Mouse (Mus musculus): Measurements from ENCODE around the gene Tmem104.

Tmem104 gene

DNA sequence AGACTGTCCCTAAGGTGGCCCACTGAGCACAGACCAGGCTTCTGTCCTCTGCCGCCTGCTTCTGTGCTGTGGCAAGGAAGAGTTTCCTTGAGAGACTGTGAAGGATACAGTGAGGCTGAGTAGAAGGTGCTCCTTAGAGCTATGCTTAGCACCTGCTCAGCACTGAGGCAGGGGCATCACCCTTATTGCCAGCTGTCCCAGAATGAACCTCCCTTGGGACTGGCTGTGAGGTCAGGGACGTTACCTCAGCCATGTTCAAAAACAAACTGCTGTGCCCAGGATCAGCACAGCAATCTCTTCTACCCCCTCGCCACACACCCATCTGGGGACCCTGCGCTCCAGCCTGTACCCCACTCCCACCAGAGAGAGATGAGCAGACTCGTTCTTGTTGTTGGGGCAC is 45.6 kb downstream of the Tmem104 start:
- DNase-seq = no peak

DNA sequence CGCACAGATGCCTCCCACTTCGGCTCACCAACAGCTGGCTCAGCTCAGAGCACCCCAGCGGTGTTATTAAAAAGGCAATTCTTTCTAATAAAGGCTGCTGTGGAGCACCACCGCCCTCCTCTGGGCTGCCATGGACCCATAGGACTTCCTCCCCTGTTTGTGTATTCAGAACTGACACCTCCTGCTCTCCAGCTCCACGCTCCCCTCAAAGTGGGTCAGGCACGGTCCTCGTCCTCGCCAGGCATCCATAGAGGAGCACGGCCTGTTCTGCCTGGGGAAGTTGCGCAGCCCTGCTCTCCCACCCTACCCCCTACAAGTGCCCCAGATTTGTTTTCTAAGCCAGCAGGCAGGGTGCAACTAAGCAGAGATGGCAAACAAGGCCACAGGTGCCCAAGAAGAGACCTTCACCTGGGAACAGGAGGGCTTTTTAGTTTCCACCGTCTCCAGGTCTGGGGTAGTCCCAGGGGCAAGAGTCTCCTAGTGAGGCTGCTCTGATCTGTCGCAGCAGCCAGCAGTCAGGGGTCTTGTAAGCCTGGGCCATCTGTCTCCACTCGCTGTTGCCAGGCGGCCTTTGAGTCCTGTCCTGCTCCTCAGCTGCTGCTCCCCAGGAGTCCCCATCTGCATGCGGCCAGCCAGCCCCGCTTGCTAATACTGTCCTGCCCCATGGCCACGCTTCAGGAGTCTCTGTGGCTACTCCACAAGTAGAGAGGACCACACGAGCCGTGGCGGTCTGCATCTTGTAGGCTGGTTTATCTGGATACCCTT is 46.4 kb downstream of the Tmem104 start:
- DNase-seq = peak in 1 of 2 experiments; percentile 44

DNA sequence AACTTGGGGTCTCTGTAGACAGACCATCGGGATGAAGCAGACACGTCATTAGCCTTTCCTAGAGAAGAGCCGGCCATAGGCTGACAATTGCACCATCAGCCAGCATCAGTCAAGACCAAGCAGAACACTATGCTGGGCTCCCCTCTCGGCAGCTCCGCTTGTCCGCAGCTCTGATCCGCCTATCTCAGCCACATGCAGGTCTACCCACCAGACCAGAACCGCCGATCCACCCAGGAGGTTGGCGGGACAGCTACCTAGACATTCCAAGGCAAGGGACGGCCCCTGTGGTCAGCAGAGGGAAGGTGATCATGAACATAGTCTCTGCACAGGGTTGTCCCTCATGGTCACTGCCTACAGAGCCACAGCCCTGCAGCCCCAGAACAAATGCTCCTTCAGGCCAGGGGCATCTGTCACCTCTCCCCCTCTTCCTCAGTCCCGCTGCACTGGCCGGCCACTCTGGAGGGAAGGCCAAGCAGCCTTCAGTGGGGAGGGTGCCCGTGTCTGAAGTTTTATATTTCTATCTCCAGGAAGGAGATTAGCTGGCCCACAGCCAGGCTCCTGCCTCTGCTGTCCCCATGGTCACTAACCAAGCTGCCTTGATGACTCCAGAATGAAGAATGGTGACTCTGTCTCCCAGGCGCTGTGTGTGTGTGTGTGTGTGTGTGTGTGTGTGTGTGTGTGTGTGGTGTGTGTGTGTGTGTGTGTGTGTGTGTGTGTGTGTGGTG is 47.2 kb downstream of the Tmem104 start:
- DNase-seq = peak in 1 of 2 experiments; percentile 55

DNA sequence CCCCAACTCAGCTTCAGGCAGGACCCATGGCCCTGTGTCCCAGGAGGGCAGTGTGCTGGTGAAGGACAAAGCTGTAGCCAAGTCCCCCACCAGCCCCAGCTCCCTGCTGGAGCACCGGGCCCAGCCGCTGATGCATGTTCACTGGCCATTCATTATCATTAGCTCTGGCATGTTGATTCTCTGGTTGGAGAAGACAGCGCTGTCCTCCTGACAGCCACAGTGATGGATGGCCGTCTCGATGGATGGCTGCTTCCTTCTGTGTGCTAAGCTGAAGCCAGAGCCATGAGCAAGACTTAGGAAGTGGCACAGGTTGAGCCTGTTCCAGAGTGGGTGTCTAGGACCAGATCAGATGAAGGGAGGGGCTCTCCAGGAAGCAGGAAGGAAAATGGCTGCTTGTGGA is 49.3 kb downstream of the Tmem104 start:
- no peak for DNase-seq

DNA sequence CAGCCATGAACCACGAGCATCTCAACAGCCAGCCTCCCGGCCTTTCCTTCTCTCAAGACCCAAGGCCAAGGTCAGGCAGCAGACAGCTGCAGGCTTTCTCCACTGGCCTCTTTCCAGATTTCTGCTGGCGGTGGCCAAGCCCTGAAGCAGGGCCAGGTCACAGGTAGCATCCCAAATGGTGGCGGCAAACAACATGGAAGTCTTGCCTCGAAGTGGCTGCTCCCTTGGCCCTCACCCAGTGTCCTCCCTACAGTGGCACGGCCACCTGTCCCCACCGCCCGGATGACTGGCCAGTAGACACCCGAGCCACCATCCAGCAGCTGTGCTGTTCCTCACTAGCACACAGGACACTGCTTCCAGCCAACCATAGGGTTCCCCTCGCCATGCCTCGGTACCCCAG is 54.1 kb downstream of the Tmem104 start:
- DNase-seq = peak; percentile 48 to 64

DNA sequence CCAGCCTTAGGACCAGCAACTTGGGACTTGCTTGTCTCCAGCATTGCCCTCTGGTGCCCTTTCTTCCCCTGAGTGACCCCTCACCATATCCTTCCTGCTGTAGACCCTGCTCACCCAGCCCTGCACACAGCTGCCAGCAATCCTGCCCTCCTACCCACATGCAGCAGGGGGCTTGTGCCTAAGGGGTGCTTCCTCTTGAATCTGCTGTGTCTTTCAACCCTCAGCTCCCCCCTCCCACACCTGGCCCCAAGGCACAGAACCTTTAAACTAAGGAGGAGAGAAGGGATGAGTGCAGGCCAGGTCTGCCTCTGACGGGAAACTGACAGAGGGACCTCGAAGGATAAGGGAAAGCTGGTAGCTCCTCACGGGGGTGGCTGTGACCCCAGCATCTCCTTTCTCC is 55.5 kb downstream of the Tmem104 start:
- DNase-seq = no peak

DNA sequence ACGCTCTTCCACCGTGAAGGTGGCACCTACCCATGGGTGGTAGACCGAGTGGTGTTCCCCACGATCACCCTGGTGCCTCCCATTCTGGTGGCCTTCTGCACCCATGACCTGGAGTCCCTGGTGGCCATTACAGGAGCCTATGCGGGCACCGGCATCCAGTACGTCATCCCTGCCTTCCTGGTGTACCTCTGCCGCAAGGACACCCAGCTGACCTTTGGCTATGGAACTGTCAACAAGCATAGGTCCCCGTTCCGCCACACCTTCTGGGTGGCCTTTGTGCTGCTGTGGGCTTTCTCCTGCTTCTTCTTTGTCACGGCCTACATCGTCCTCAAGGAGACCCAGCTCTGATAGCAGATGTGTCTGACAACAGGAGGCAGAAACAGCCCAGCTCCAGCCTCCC is 56.5 kb downstream of the Tmem104 start:
- DNase-seq = no peak

DNA sequence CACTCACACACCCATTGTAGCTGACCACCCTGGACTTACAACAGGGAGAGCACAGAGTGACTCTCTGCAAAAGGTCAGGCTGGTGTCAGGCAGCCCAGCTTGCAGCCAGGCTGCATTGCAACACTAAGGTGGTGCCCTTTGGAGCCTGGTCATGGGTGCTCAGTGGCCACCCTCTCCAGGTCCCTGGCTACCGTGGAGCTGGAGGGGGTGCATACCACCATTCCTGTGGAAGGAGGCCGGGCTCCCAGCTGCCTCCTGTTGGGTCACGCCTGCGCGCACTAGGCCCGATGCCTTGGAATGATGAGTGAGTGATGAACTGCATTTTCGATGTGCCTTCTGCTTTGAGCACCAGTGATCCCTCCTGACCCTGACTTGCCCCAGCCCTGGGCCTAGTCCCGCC is 57.6 kb downstream of the Tmem104 start:
- no peak for DNase-seq

DNA sequence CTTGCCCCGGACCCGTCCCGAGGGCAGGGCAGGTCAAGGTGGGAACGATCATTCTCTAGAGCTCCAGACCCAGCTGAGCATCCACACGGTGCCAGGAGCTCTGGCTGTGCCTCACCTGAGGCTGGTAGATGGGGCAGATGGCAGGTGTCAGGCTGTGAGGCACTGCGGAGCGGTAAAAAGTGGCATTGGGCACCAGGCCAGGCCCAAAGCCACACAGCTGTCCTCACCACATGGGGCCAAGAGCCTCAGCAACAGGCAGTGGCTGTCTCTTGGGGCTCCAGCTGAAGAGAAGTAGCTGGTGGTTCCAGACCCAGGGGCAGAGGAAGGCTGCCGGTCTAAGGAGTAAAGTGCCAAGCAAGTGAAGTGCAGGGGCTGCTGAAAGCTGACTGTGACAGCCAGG is 59.1 kb downstream of the Tmem104 start:
- DNase-seq = peak; percentile 69 to 71

DNA sequence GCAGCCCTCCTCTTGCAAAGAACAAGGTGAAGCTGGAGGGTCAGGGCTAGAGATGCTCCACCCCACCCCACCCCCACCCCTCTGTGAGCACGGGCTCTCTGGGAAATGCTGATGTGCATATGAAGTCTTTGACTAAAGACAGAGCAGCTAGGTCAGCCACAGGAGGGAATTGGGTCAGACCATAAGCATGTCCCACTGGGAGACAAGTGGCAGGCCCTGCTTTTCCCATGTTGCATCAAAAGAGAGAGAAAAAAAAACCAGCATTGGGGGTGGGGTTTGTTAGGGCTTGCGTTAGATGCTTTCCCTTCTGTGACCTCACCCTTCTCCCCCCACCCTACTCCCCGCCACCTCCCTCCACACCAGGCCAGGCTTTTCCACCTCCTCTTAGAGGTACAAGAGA is 60.0 kb downstream of the Tmem104 start:
- DNase-seq = no peak

DNA sequence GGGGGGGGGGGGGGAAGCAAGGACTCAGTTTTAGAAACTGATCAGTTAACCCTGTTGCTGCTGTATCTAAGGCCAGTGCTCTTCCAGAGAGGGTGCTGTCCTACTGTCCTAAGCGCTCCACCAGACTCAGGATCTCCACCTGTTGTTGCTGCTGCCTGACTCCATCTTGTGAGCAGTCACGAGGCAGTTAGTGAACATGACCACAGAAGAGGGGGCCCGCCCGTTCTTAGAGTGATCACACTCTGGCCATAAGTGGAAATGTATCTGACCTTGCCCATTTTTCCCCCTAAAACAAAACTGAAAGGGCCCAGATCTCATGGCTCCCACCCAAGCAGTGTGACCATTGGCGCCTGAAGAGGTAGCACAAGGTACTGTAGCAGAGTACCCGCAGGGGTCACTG is 60.7 kb downstream of the Tmem104 start:
- no peak for DNase-seq

DNA sequence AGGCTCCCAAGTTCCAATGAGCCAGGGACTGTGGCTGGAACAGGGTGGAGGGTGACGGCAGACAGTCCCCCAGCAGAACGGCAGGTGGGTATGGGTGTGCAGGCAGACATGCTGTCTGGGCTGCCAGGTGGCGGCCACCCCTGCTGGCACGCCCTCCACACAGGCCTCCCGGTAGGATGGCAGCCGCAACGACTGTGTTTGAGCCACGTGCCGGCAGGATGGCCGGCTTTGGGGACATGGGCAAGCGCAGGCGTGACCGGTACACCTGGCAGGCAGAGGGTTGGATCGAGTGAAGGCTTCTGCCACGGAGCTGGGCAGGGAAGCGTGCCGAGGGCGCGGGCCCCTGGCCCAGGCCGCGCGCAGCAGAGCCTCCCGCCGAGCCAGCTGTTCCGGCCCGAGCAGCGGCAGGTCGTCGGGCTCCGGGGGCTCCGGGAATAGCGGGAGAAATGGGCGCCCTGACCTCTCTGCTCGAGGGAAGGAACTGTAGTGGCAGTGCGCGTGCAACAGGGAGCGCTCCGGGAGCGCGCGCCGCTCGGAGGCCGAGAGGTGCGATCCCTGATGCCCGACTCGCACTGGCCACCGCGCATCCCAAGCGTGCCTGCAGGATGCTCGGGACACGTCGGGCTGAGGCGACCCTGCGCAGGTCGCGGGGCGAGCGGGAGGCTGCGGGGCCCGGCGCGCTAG is 62.6 kb downstream of the Tmem104 start:
- DNase-seq = peak; percentile 52 to 57

DNA sequence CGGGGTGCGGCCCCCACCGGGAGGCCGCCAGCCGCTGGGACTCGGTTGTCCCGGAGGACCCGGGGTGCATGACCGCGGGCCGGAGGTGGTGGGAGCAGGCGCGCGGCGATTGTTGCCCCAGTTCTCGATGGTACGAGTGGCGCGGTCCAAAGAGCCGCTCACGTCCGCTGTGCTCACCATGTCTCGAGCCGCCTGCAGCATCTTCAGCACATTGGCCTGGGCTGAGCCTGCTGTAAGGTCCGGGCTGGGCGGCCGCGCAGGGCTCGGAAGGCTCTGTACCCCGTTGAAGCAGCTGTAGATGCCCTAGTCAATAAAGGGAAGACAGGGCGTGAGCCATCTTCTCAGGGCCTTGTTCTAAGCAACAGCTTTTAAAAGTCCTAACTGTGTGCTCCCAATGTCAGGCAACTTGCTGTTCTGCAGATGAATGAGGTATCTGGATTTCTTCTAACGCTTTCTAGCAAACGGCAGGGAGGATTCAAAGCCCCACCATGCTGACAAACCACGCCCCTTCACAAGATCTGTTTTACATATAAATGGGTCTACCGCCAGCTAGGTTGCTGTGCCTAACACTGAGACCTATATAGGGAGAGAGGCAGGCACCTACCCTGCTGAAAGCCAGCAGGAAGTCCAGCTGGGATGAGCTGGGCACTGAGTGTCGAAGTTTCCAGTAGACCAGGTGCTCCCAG is 63.3 kb downstream of the Tmem104 start:
- no peak for DNase-seq

DNA sequence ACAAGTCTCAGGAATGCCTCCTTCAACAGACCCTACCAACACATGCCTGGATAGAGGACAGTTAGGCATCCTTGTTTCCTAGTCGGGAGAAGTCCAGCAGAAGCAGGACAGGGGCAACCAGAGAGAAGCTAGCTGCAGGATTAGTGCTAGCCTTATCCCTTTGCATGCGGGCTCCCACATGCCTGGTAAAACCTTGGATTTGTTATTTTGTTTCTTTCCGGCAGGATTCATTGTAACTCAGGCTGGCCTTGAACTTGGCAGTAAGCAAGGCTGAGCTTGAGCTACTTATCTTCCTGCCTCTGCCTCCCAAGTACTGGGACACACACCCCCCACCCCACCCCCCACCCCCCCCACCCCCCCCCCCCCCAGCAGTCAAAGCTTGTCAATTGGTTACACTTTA is 64.0 kb downstream of the Tmem104 start:
- no peak for DNase-seq

DNA sequence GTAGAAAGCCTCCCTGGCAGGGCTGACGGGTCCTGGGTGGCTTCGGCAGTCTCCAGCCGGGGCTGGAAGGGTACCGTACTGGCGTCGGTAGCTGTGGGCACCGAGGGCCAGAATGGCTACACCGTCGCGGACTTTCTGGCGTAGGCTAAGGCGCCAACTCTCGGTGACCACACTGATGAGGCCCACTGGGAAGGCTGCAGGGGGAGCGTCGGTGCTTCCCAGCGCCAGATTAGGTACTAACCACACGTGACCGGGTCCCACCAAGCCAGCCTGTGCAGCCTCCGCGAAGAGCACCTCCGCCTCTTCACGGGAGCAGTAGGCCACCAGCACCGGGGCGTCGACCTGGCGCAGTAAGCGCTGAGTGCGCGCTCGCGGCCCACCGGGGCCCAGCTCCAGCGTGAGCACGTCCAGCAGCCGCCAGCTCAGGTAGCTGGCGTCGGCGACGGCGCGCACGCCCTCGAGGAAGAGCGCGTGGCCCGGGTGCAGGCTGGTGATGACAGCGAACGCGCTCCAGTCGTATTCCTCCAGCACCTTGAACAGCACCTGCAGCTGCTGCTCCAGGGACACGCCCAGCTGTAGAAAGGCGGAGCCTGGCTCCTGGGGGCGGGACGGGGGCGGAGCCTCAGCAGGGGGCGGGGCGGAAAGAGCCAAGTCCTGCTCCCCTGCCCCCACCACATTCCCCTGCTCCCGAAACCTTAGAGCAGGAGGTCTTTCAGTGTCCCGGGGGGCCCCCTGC is 70.7 kb downstream of the Tmem104 start:
- no peak for DNase-seq

DNA sequence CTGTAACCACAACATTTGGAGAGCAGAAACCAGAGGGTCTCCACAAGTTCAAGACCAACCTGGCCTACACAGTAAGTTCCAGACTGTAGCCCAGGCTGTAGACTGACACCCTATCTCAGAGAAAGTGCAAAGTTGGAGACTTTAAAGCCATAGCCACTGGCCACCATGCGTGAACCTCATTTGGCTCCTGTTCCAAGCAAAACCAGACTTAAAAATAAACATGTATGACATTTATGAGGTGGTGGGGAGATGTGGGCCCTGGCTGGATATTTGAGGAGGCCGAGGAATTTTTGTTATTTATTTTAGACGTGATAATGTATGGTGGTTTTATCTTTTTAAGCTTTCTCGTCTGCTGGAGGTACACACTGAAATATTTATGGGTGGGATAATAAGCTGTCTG is 71.8 kb downstream of the Tmem104 start:
- DNase-seq = no peak

DNA sequence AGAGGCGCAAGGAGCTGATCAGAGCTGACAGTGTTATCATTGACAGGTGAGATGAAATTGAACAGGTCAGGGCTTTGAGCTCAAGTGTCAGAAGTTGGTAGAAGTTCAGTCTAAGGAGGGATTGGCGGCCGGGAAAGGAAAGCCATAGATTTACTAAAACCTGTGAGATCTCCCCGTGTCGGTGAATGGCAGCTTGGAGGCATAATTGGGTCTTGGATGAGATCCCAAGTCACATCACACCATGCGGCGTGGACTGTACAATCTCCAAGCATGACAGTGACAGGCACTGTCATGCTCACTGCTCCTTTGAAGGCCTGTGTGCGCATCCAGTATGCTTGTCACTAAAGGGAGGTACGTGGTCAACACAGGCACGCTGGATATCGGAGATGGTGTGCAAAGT is 75.7 kb downstream of the Tmem104 start:
- DNase-seq = peak; percentile 57 to 69

DNA sequence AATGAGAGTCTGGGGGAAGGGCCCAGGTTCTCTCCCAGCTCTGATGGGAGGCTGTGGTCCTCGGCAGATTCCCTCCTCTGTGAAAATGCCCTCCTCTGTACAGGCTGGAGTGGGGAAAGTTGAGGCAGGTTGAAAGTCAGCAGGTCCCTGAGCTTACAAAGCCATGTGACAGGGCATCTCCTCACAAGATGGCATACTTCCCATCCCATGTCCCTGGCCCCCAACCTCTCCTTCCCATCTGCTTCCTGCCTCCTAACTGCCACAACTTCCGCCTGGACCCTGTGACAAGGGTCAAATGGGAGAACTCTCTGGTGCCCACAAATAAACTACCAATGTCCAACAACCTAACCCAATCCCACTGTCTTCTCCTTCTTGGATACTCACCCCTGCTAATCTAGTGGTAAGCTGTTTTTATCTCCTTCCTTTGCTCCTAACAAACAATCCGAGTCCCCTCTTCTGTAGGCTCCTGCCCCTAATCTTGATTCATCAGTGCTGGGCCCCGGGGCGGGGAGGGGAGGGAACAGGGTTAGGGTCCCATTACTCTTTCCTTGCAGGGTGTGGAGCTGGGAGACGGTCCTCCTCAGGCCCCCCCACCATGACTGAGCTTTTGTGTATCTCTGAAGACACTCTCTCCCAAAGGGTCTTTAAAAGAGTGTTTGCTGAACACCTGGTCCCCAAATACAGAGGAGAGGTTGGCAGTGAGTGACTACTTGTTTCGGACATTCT is 77.0 kb downstream of the Tmem104 start:
- DNase-seq = peak; percentile 58 to 59

DNA sequence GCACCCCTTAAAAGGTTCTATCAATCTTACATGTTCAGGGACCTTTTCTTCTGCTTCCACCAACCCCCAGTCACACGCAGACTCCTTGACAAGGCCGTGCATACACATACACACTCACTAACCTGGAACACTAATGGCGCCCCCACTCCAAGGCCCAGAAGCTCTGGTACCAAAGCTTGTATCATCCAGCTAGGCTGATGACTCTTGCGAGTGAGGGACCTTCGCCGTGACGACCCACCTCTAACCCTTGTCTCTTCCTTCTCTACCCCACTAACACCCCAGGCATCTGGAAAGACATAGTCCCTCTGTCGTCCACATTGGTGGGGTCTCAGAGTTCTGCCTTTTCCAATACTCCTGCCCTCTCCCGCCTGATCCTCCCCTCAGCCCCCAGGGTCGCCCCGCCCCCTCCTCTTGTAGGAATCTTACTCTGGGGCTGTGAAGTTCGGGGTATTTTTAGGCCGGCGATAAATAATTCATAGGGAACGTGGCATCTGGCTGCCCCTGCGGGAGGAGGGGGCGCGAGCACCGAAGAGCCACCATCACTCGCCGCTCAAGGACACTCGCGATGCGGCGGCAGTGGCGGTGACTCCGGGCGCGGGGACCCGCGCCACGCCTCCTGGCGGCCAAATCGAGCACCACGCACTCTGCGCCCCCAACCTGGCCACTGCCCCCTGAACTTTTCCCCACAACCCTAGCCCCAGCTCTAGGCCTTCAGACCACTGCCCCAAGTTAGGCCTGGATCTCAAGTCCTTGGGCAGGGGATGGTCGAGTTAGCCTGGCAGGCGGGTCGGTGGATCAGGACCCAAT is 77.8 kb downstream of the Tmem104 start:
- peak; percentile 49 to 57 for DNase-seq

DNA sequence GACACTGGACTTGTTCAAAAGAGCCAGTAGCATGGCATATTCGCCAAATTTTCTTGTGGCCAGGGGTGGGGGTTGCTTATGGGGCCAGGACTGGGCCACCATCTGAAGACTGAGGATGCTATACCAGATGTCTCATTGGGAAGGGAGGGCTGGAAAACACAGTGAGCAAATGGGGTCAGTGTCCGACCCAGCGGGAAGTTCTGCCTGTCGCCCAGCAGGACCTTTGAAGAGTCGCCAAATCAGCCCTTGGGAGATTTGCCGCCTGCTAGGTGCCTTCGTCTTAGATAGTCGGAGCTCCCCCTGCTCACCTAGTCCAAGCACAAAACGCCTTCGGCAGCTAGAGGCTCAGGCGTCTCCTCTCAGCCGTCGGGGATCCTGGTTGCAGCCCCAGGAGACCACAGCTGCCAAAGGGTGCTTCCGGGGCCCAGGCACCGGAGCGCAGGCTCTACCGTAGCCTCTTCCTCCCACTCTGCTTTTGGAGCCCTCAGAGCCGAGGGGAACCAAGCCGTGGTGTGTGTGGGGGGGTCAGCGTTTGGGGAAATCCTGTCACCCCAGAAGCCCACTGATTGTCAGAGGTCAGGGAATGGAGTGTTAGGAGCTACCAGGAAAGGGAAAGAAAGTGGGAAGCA is 78.6 kb downstream of the Tmem104 start:
- DNase-seq = peak; percentile 72 to 81

All from cerebellum, postnatal 36 days (tissue).